Mouse (Mus musculus) liver, embryonic 14 days (tissue): Measurements from ENCODE around the gene Cnih3. TPM values are rescaled to one million over a fixed set of nuclear protein-coding genes. Genes with fewer than 3 reads are reported as not detected.

Experiments used
- polyA plus RNA-seq: library from polyadenylated mRNA; depleted of rRNA; stranded (reverse); fragments of >200 nt; gene quantifications from 2 replicates; pipeline ENCODE4 v1.2.3, GENCODE M21; 2012; rRNA removed

Gene Cnih3
- polyA plus RNA-seq, result 0.01 TPM in 1 of 2 replicates, not detected in the other

DNA sequence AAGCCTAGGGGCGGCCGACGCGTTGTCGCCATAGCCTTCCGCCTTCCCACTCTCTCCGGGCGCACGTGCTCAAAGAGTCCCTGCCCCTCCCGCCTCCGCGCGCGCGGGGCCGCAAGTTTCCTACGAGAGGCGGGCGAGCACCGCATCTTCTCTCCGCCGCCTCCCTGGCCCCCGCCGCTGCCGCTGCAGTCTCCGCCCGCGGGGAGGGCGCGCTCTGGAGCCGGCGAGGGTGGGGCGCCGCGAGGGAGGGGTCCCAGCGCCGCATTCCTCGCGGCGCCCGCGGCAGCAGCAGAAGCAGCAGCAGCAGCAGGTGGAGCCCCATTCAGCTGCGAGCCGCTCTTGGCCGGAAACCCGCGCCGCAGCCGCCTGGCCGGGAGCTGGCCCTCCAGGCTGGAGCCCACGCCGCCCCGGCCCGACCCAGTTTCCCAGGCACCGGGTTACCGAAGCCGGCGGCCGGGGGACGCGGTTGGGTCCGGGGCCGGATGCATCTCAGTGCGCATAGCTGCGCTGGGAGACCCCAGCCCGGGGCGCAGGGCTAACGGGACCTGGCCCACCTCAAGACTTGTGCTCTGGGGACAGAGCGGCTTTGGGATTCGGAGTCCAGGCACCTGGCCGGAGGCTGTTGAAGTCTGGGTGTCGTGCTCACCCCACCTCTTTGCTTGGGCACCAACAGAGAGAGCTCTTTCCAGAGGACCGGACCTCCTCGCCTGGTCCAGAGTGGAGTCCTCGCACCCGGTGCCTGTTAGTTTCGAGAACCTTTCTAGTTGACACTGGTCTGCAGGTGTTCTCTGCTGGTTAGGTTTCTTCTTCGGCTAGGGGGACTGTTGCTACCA lies at the start of gene Cnih3:
Gene Cnih3, plus strand, starts transcription at position 262 of the 833 bp plus-strand sequence.

Other genes with a start within 250 kb of the Cnih3 start
- 12.7 and 14.4 TPM in 2 replicates for gene Nvl, start 208.4 kb upstream of the Cnih3 start, polyA plus RNA-seq
- gene Cnih4, start 207.9 kb upstream of the Cnih3 start, polyA plus RNA-seq, result 10.4 and 10.5 TPM in 2 replicates
- 68.7 and 76.9 TPM in 2 replicates for gene Wdr26, start 140.6 kb upstream of the Cnih3 start, polyA plus RNA-seq
- gene Ccdc121, start 158.8 kb downstream of the Cnih3 start, polyA plus RNA-seq, result not detected in 2 replicates
- 0.08 and 0.10 TPM in 2 replicates for gene Dnah14, start 223.9 kb downstream of the Cnih3 start, polyA plus RNA-seq